Mouse (Mus musculus): ENCODE results near the gene Ptges2.

The Ptges2 gene

GRCm38 (mm10) chr2:32375317-32375940 is 20.3 kb upstream of the Ptges2 start:
- peak; percentile 44 to 63 for DNase-seq (ENCODE audit: low spot score in 2 of 2)

GRCm38 (mm10) chr2:32376963-32377362 is 18.7 kb upstream of the Ptges2 start:
- DNase-seq (ENCODE audit: low spot score in 2 of 2): no peak

GRCm38 (mm10) chr2:32380001-32380500 is 15.6 kb upstream of the Ptges2 start:
- DNase-seq (ENCODE audit: low spot score in 2 of 2): no peak

GRCm38 (mm10) chr2:32381141-32381774 is 14.4 kb upstream of the Ptges2 start:
- no peak for DNase-seq (ENCODE audit: low spot score in 2 of 2)

- peak; percentile 87 to 92 for DNase-seq (ENCODE audit: low spot score in 2 of 2)
Measured at GRCm38 (mm10) chr2:32381775-32382223, 13.9 kb upstream of the Ptges2 start, which contains the start of gene 1110008P14Rik. Gene 1110008P14Rik (minus strand): TSS chr2:32381938.

- DNase-seq (ENCODE audit: low spot score in 2 of 2): no peak
Measured at GRCm38 (mm10) chr2:32382689-32383088, 13.0 kb upstream of the Ptges2 start.

GRCm38 (mm10) chr2:32387706-32388490 is 7.8 kb upstream of the Ptges2 start, which contains the start of gene Lcn2:
Gene Lcn2 (minus strand): TSS chr2:32388252.
- DNase-seq (ENCODE audit: low spot score in 2 of 2): no peak

- no peak for DNase-seq (ENCODE audit: low spot score in 2 of 2)
Measured at GRCm38 (mm10) chr2:32389157-32389556, 6.5 kb upstream of the Ptges2 start.

GRCm38 (mm10) chr2:32390871-32391270 is 4.8 kb upstream of the Ptges2 start:
- no peak for DNase-seq (ENCODE audit: low spot score in 2 of 2)

GRCm38 (mm10) chr2:32392063-32392462 is 3.6 kb upstream of the Ptges2 start:
- no peak for DNase-seq (ENCODE audit: low spot score in 2 of 2)

GRCm38 (mm10) chr2:32394973-32395372 is 723 bp upstream of the Ptges2 start:
- no peak for DNase-seq (ENCODE audit: low spot score in 2 of 2)

GRCm38 (mm10) chr2:32395946-32396621 is 388 bp downstream of the Ptges2 start:
- DNase-seq (ENCODE audit: low spot score in 2 of 2): peak; percentile 93 to 94

GRCm38 (mm10) chr2:32396695-32397094 is 999 bp downstream of the Ptges2 start:
- no peak for DNase-seq (ENCODE audit: low spot score in 2 of 2)

- DNase-seq (ENCODE audit: low spot score in 2 of 2): peak; percentile 85 to 86
Measured at GRCm38 (mm10) chr2:32404663-32405062, 9.0 kb downstream of the Ptges2 start.

- no peak for DNase-seq (ENCODE audit: low spot score in 2 of 2)
Measured at GRCm38 (mm10) chr2:32407144-32407824, 11.6 kb downstream of the Ptges2 start.

GRCm38 (mm10) chr2:32408429-32409424 is 13.0 kb downstream of the Ptges2 start:
- DNase-seq (ENCODE audit: low spot score in 2 of 2): no peak

- no peak for DNase-seq (ENCODE audit: low spot score in 2 of 2)
Measured at GRCm38 (mm10) chr2:32411407-32411806, 15.7 kb downstream of the Ptges2 start.

GRCm38 (mm10) chr2:32412742-32413531 is 17.2 kb downstream of the Ptges2 start:
- DNase-seq (ENCODE audit: low spot score in 2 of 2): no peak

GRCm38 (mm10) chr2:32413936-32414335 is 18.2 kb downstream of the Ptges2 start:
- no peak for DNase-seq (ENCODE audit: low spot score in 2 of 2)

Data from right cerebral cortex, postnatal 36 days (tissue).